Mouse (Mus musculus): ENCODE measurements at regions not wholly inside any gene's neighbourhood (a gene's known extent, or its start where the extent isn't known, plus 50 kb on each side); places are given as distances from the start of the nearest gene placed in this dataset.
A peak's percentile ranks its signal among the peaks of the same experiment; 100 is the strongest.

GRCm38 (mm10) chr4:62785711-62786110, 179.7 kb upstream of the Zfp618 start:
- 72% methylated on average over 7 of the region's 7 CpGs for WGBS
- no peak overlapping the region for H3K27ac ChIP-seq
- H3K9me3 ChIP-seq (ENCODE audit: low read length) = no peaks in the 10 kb centered on the region
- H3K27me3 ChIP-seq (ENCODE audit: insufficient read depth, low read length) = no peaks in the 10 kb centered on the region
- H3K9ac ChIP-seq (replicated peaks; ENCODE audit: low read length) = no peak overlapping the region
- no peaks in the 10 kb centered on the region for H3K4me1 ChIP-seq (ENCODE audit: insufficient read depth, low read length)
- DNase-seq (ENCODE audit: low spot score) (no peak), ATAC-seq (no peak)
- no peak for TF ChIP-seq CTCF (IDR thresholded peaks at IDR 0.05; ENCODE audit: low read depth)
- no peak overlapping the region for H3K4me3 ChIP-seq (ENCODE audit: low read length)
- no peak overlapping the region for H3K4me2 ChIP-seq (ENCODE audit: low read depth, low read length)
- no peaks in the 10 kb centered on the region for H3K36me3 ChIP-seq (ENCODE audit: insufficient read depth, low read length)

- ATAC-seq (no peak), DNase-seq (ENCODE audit: low spot score) (no peak)
- no peak for TF ChIP-seq CTCF (IDR thresholded peaks at IDR 0.05; ENCODE audit: low read depth)
- Histone ChIP-seq H3K27me3 (ENCODE audit: insufficient read depth, low read length) (no peaks in the 10 kb centered on the region), H3K9ac (replicated peaks; ENCODE audit: low read length) (no peak overlapping the region), H3K4me3 (ENCODE audit: low read length) (no peak overlapping the region), H3K4me1 (ENCODE audit: insufficient read depth, low read length) (no peaks in the 10 kb centered on the region), H3K9me3 (ENCODE audit: low read length) (no peaks in the 10 kb centered on the region), H3K4me2 (ENCODE audit: low read depth, low read length) (no peak overlapping the region), H3K36me3 (ENCODE audit: insufficient read depth, low read length) (no peaks in the 10 kb centered on the region), H3K27ac (no peak overlapping the region)
- WGBS = 79% methylated on average over 4 of the region's 4 CpGs
Measured at GRCm38 (mm10) chr4:62789696-62790095, 175.7 kb upstream of the Zfp618 start.

GRCm38 (mm10) chr4:62793582-62793981, 171.8 kb upstream of the Zfp618 start:
- H3K27me3 ChIP-seq (ENCODE audit: insufficient read depth, low read length) = no peaks in the 10 kb centered on the region
- ATAC-seq (no peak), DNase-seq (ENCODE audit: low spot score) (no peak)
- WGBS = 59% methylated on average over 5 of the region's 5 CpGs
- no peak overlapping the region for H3K4me3 ChIP-seq (ENCODE audit: low read length)
- no peaks in the 10 kb centered on the region for H3K36me3 ChIP-seq (ENCODE audit: insufficient read depth, low read length)
- H3K9ac ChIP-seq (replicated peaks; ENCODE audit: low read length) = no peak overlapping the region
- TF ChIP-seq CTCF (IDR thresholded peaks at IDR 0.05; ENCODE audit: low read depth) = no peak
- H3K9me3 ChIP-seq (ENCODE audit: low read length) = no peaks in the 10 kb centered on the region
- no peak overlapping the region for H3K27ac ChIP-seq
- H3K4me2 ChIP-seq (ENCODE audit: low read depth, low read length) = no peak overlapping the region
- H3K4me1 ChIP-seq (ENCODE audit: insufficient read depth, low read length) = no peaks in the 10 kb centered on the region

- H3K27me3 ChIP-seq (ENCODE audit: insufficient read depth, low read length) = no peaks in the 10 kb centered on the region
- no peak overlapping the region for H3K4me3 ChIP-seq (ENCODE audit: low read length)
- H3K9ac ChIP-seq (replicated peaks; ENCODE audit: low read length) = no peak overlapping the region
- H3K9me3 ChIP-seq (ENCODE audit: low read length) = no peaks in the 10 kb centered on the region
- no peak for TF ChIP-seq CTCF (IDR thresholded peaks at IDR 0.05; ENCODE audit: low read depth)
- no peak overlapping the region for H3K4me2 ChIP-seq (ENCODE audit: low read depth, low read length)
- H3K36me3 ChIP-seq (ENCODE audit: insufficient read depth, low read length) = no peaks in the 10 kb centered on the region
- H3K27ac ChIP-seq = no peak overlapping the region
- 67% methylated on average over 10 of the region's 10 CpGs for WGBS
- DNase-seq (ENCODE audit: low spot score) (no peak), ATAC-seq (no peak)
- H3K4me1 ChIP-seq (ENCODE audit: insufficient read depth, low read length) = no peaks in the 10 kb centered on the region
Measured at GRCm38 (mm10) chr4:62795538-62795937, 169.8 kb upstream of the Zfp618 start.

GRCm38 (mm10) chr4:62799923-62800322, 165.4 kb upstream of the Zfp618 start:
- no peak overlapping the region for H3K27ac ChIP-seq
- H3K4me2 ChIP-seq (ENCODE audit: low read depth, low read length) = no peak overlapping the region
- TF ChIP-seq CTCF (IDR thresholded peaks at IDR 0.05; ENCODE audit: low read depth) = no peak
- H3K9ac ChIP-seq (replicated peaks; ENCODE audit: low read length) = no peak overlapping the region
- no peaks in the 10 kb centered on the region for H3K9me3 ChIP-seq (ENCODE audit: low read length)
- no peaks in the 10 kb centered on the region for H3K4me1 ChIP-seq (ENCODE audit: insufficient read depth, low read length)
- no peaks in the 10 kb centered on the region for H3K36me3 ChIP-seq (ENCODE audit: insufficient read depth, low read length)
- H3K4me3 ChIP-seq (ENCODE audit: low read length) = no peak overlapping the region
- no peak for ATAC-seq
- 75% methylated on average over 4 of the region's 4 CpGs for WGBS
- no peak for DNase-seq (ENCODE audit: low spot score)
- H3K27me3 ChIP-seq (ENCODE audit: insufficient read depth, low read length) = no peaks in the 10 kb centered on the region

GRCm38 (mm10) chr4:62805841-62806240, 159.5 kb upstream of the Zfp618 start:
- ATAC-seq (peak; percentile 51; the same call in 1 of the 2 replicates), DNase-seq (ENCODE audit: low spot score) (peak; percentile 12)
- no peak overlapping the region for H3K4me2 ChIP-seq (ENCODE audit: low read depth, low read length)
- no peak for TF ChIP-seq CTCF (IDR thresholded peaks at IDR 0.05; ENCODE audit: low read depth)
- no peak overlapping the region for H3K4me3 ChIP-seq (ENCODE audit: low read length)
- 32% methylated on average over 6 of the region's 6 CpGs for WGBS
- H3K36me3 ChIP-seq (ENCODE audit: insufficient read depth, low read length) = no peaks in the 10 kb centered on the region
- no peaks in the 10 kb centered on the region for H3K4me1 ChIP-seq (ENCODE audit: insufficient read depth, low read length)
- no peak overlapping the region for H3K9ac ChIP-seq (replicated peaks; ENCODE audit: low read length)
- no peaks in the 10 kb centered on the region for H3K27me3 ChIP-seq (ENCODE audit: insufficient read depth, low read length)
- H3K27ac ChIP-seq = no peak overlapping the region; the same call in 1 of the 2 replicates
- H3K9me3 ChIP-seq (ENCODE audit: low read length) = no peaks in the 10 kb centered on the region

- no peaks in the 10 kb centered on the region for H3K36me3 ChIP-seq (ENCODE audit: insufficient read depth, low read length)
- WGBS = 96% methylated on average over 2 of the region's 2 CpGs
- ATAC-seq = no peak
Measured at GRCm38 (mm10) chr4:62806786-62807185, 158.6 kb upstream of the Zfp618 start.

More at GRCm38 (mm10) chr4:62806786-62807185, 158.6 kb upstream of the Zfp618 start:
- Histone ChIP-seq H3K9me3 (ENCODE audit: low read length) (no peaks in the 10 kb centered on the region), H3K4me3 (ENCODE audit: low read length) (no peak overlapping the region), H3K4me2 (ENCODE audit: low read depth, low read length) (no peak overlapping the region), H3K4me1 (ENCODE audit: insufficient read depth, low read length) (no peaks in the 10 kb centered on the region), H3K27ac (no peak overlapping the region), H3K9ac (replicated peaks; ENCODE audit: low read length) (no peak overlapping the region), H3K27me3 (ENCODE audit: insufficient read depth, low read length) (no peaks in the 10 kb centered on the region)
- no peak for TF ChIP-seq CTCF (IDR thresholded peaks at IDR 0.05; ENCODE audit: low read depth)
- DNase-seq (ENCODE audit: low spot score) = no peak
